Mouse (Mus musculus) heart, embryonic 13.5 days (tissue): ENCODE data around the gene Stx18. TPM values are rescaled to one million over a fixed set of nuclear protein-coding genes. Genes with fewer than 3 reads are reported as not detected.

Experiments used
- ATAC-seq: fragments of 200-750 bp; cut with Nextera tagmentation; 2 replicates; pipeline ENCODE4 v1.8.0; 2017; ENCODE audit warnings: moderate TSS enrichment; ENCODE audit not compliant: insufficient number of reproducible peaks, low FRiP score, low TSS enrichment; ENCODE audit errors: extremely low read depth
- H3K27ac ChIP-seq: fragments of 300-500 bp; sonication (generic); replicated peaks from 2 replicates; pipeline ENCODE4 v1.5.1; 2015; ENCODE audit warnings: moderate library complexity, mild to moderate bottlenecking, inconsistent platforms
- H3K27me3 ChIP-seq: fragments of 300-500 bp; sonication (generic); replicated peaks from 2 replicates; pipeline ENCODE4 v1.6.1; 2015; ENCODE audit warnings: mild to moderate bottlenecking, inconsistent platforms
- H3K36me3 ChIP-seq: fragments of 300-500 bp; sonication (generic); 2 replicates; pipeline ENCODE4 v1.6.1; 2015; ENCODE audit warnings: mild to moderate bottlenecking, inconsistent platforms
- H3K4me1 ChIP-seq: fragments of 300-500 bp; sonication (generic); 2 replicates; pipeline ENCODE4 v1.6.1; 2015; ENCODE audit warnings: inconsistent platforms
- H3K4me2 ChIP-seq: fragments of 300-500 bp; sonication (generic); 2 replicates; pipeline ENCODE4 v1.6.1; 2015; ENCODE audit warnings: inconsistent platforms, mild to moderate bottlenecking, moderate library complexity
- H3K4me3 ChIP-seq: fragments of 300-500 bp; sonication (generic); 2 replicates; pipeline ENCODE4 v1.5.1; 2015; ENCODE audit warnings: moderate library complexity, mild to moderate bottlenecking, inconsistent platforms
- H3K9ac ChIP-seq: fragments of 300-500 bp; sonication (generic); 2 replicates; pipeline ENCODE4 v1.6.1; 2015; ENCODE audit warnings: inconsistent platforms, mild to moderate bottlenecking, moderate library complexity
- H3K9me3 ChIP-seq: fragments of 300-500 bp; sonication (generic); 2 replicates; pipeline ENCODE4 v1.6.1; 2016; ENCODE audit warnings: inconsistent platforms
- WGBS: fragments of 180-500 bp; shearing (Covaris S2); methylation state at CpG from one replicate; pipeline ENCODE4 v1.1.7; 2015; ENCODE audit warnings: mixed read lengths; 5-methylcytosine and 5-hydroxymethylcytosine counted together
- polyA plus RNA-seq: library from polyadenylated mRNA; unstranded; fragments of >200 nt; fragmentation: Nextera tagmentation; extraction: Ambion mirVana; gene quantifications from 2 replicates; pipeline ENCODE4 v1.2.1, GENCODE M21; 2015

Gene Stx18
- polyA plus RNA-seq, 1 experiment from 2014 or later, result 26.3 TPM

- H3K36me3 ChIP-seq, result peaks cover 34% of the 10 kb centered on the region
- ATAC-seq, result no peak
- 86% methylated on average over 9 of the region's 9 CpGs for WGBS
- no peaks in the 10 kb centered on the region for H3K27me3 ChIP-seq
- no peaks in the 10 kb centered on the region for H3K9me3 ChIP-seq
- H3K27ac ChIP-seq, result no peak overlapping the region
- H3K4me2 ChIP-seq, result no peak overlapping the region
- no peak overlapping the region for H3K4me3 ChIP-seq
- no peaks in the 10 kb centered on the region; the same call in 1 of the 2 replicates for H3K4me1 ChIP-seq
- H3K9ac ChIP-seq, result no peak overlapping the region
These were observed 98.6 kb downstream of the Stx18 start for GRCm38 (mm10) chr5:38137163-38137562.

- Histone ChIP-seq H3K9ac (no peak overlapping the region), H3K27me3 (no peaks in the 10 kb centered on the region), H3K9me3 (no peaks in the 10 kb centered on the region), H3K4me3 (no peak overlapping the region), H3K36me3 (peaks cover 24% of the 10 kb centered on the region), H3K4me2 (no peak overlapping the region), H3K4me1 (no peaks in the 10 kb centered on the region; the same call in 1 of the 2 replicates), H3K27ac (no peak overlapping the region)
- WGBS, result 81% methylated on average over 6 of the region's 6 CpGs
- no peak for ATAC-seq
These were observed 102.4 kb downstream of the Stx18 start for GRCm38 (mm10) chr5:38140893-38141292.

- ATAC-seq, result no peak
- WGBS, result 72% methylated on average over 6 of the region's 6 CpGs
- no peaks in the 10 kb centered on the region for H3K9me3 ChIP-seq
- H3K4me2 ChIP-seq, result no peak overlapping the region
- no peaks in the 10 kb centered on the region for H3K27me3 ChIP-seq
- no peak overlapping the region for H3K27ac ChIP-seq
- peaks cover 12% of the 10 kb centered on the region for H3K36me3 ChIP-seq
- no peak overlapping the region for H3K9ac ChIP-seq
- peaks cover 4% of the 10 kb centered on the region; the same call in 1 of the 2 replicates for H3K4me1 ChIP-seq
- H3K4me3 ChIP-seq, result no peak overlapping the region
These were observed 108.0 kb downstream of the Stx18 start for GRCm38 (mm10) chr5:38146524-38146923.

- 0 out of 2 replicates have a peak, but pooled peaks cover 2% of the 10 kb centered on the region for H3K9me3 ChIP-seq
- H3K9ac ChIP-seq, result no peak overlapping the region
- 54% methylated on average over 3 of the region's 3 CpGs for WGBS
- no peak overlapping the region for H3K27ac ChIP-seq
- peaks cover 4% of the 10 kb centered on the region; the same call in 1 of the 2 replicates for H3K4me1 ChIP-seq
- no peak overlapping the region for H3K4me2 ChIP-seq
- no peak for ATAC-seq
- H3K4me3 ChIP-seq, result no peak overlapping the region
- H3K27me3 ChIP-seq, result peaks cover 7% of the 10 kb centered on the region; the same call in 1 of the 2 replicates
- peaks cover 34% of the 10 kb centered on the region for H3K36me3 ChIP-seq
These were observed 112.7 kb downstream of the Stx18 start for GRCm38 (mm10) chr5:38151264-38151663.

GRCm38 (mm10) chr5:38152201-38153108 lies 113.9 kb downstream of the Stx18 start:
- H3K9me3 ChIP-seq, result 0 out of 2 replicates have a peak, but pooled peaks cover 2% of the 10 kb centered on the region
- no peak overlapping the region for H3K9ac ChIP-seq
- ATAC-seq, result no peak
- H3K4me3 ChIP-seq, result no peak overlapping the region
- H3K4me2 ChIP-seq, result no peak overlapping the region
- 76% methylated on average over 10 of the region's 10 CpGs for WGBS
- H3K36me3 ChIP-seq, result peaks cover 38% of the 10 kb centered on the region
- H3K4me1 ChIP-seq, result peaks cover 4% of the 10 kb centered on the region; the same call in 1 of the 2 replicates
- peaks cover 18% of the 10 kb centered on the region for H3K27me3 ChIP-seq
- H3K27ac ChIP-seq, result no peak overlapping the region

- Histone ChIP-seq H3K9ac (no peak overlapping the region), H3K4me3 (no peak overlapping the region), H3K36me3 (peaks cover 38% of the 10 kb centered on the region), H3K4me1 (peaks cover 6% of the 10 kb centered on the region; the same call in 1 of the 2 replicates), H3K27ac (no peak overlapping the region), H3K4me2 (no peak overlapping the region), H3K27me3 (peaks cover 30% of the 10 kb centered on the region), H3K9me3 (0 out of 2 replicates have a peak, but pooled peaks cover 2% of the 10 kb centered on the region)
- no peak for ATAC-seq
- 74% methylated on average over 5 of the region's 5 CpGs for WGBS
These were observed 115.1 kb downstream of the Stx18 start for GRCm38 (mm10) chr5:38153636-38154035.

- 63% methylated on average over 9 of the region's 9 CpGs for WGBS
- H3K9ac ChIP-seq, result no peak overlapping the region
- 0 out of 2 replicates have a peak overlapping the region, but pooled peaks have one; percentile 82 for H3K4me2 ChIP-seq
- peaks cover 9% of the 10 kb centered on the region; the same call in 1 of the 2 replicates for H3K4me1 ChIP-seq
- ATAC-seq, result no peak
- H3K4me3 ChIP-seq, result no peak overlapping the region
- peaks cover 69% of the 10 kb centered on the region for H3K27me3 ChIP-seq
- H3K9me3 ChIP-seq, result 0 out of 2 replicates have a peak, but pooled peaks cover 2% of the 10 kb centered on the region
- no peak overlapping the region for H3K27ac ChIP-seq
- H3K36me3 ChIP-seq, result peaks cover 26% of the 10 kb centered on the region
These were observed 119.0 kb downstream of the Stx18 start for GRCm38 (mm10) chr5:38157481-38158020.

GRCm38 (mm10) chr5:38158501-38158946 lies 120.0 kb downstream of the Stx18 start:
- Histone ChIP-seq H3K9ac (peak overlapping the region; percentile 79), H3K4me3 (peak overlapping the region; percentile 63), H3K9me3 (0 out of 2 replicates have a peak, but pooled peaks cover 2% of the 10 kb centered on the region), H3K4me2 (peak overlapping the region; percentile 82), H3K27ac (no peak overlapping the region), H3K4me1 (peaks cover 9% of the 10 kb centered on the region; the same call in 1 of the 2 replicates), H3K27me3 (peaks cover 79% of the 10 kb centered on the region), H3K36me3 (peaks cover 24% of the 10 kb centered on the region)
- 6% methylated on average over 17 of the region's 17 CpGs for WGBS
- ATAC-seq, result no peak

GRCm38 (mm10) chr5:38158947-38159633 lies 120.5 kb downstream of the Stx18 start:
- under 1% methylated on average over 68 of the region's 79 CpGs for WGBS
- no peak overlapping the region for H3K27ac ChIP-seq
- 0 out of 2 replicates have a peak, but pooled peaks cover 2% of the 10 kb centered on the region for H3K9me3 ChIP-seq
- peaks cover 18% of the 10 kb centered on the region for H3K36me3 ChIP-seq
- H3K4me1 ChIP-seq, result peaks cover 9% of the 10 kb centered on the region; the same call in 1 of the 2 replicates
- peaks cover 84% of the 10 kb centered on the region for H3K27me3 ChIP-seq
- no peak for ATAC-seq
- H3K4me3 ChIP-seq, result peak overlapping the region; percentile 63
- peak overlapping the region; percentile 79 for H3K9ac ChIP-seq
- H3K4me2 ChIP-seq, result peak overlapping the region; percentile 82

GRCm38 (mm10) chr5:38159634-38160413 lies 121.3 kb downstream of the Stx18 start, which contains the start of gene Nsg1:
TSS of gene Nsg1 (minus strand) at chr5:38159907.
- Histone ChIP-seq H3K9me3 (no peaks in the 10 kb centered on the region), H3K4me1 (peaks cover 9% of the 10 kb centered on the region; the same call in 1 of the 2 replicates), H3K27me3 (peaks cover 90% of the 10 kb centered on the region), H3K27ac (no peak within 1 kb of the TSS), H3K36me3 (peaks cover 11% of the 10 kb centered on the region), H3K9ac (peak within 1 kb of the TSS; percentile 79), H3K4me2 (peak within 1 kb of the TSS; percentile 82), H3K4me3 (peak within 1 kb of the TSS; percentile 63)
- ATAC-seq, result no peak
- 13% methylated on average over 32 of the region's 35 CpGs for WGBS
